Mouse (Mus musculus) right cerebral cortex, postnatal 10 days (tissue): ENCODE data around the gene Ripply3.
"Not testable (repeated sequence)": the region's sequence is repeated elsewhere in the genome, so short reads cannot be mapped to it uniquely, and the experiment has no call there.

Source experiments
- DNase-seq, 2 experiments: peaks; one replicate each; pipeline ENCODE4 v3.0.0; 2021; ENCODE audit warnings: low spot score in 2 of 2

Ripply3 gene

DNA sequence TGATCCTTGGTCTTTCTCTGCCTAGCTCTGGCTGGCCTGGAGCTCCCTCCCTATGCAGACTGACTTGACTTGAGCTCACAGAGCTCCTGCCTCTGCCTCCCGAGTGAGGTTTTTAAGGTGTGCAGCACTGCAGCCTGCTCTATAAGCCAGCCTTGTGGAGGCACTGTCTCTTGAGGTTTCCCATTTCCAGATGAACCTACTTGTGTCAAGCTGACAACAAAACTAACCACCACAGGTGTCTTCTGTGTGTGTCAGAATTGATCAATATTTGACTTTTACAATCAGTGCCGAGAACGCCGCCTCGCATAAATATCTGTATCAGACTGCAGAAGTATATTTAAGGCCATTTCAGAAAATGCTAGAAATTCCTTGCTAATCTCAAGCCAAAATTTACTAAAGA, 13.6 kb upstream of the Ripply3 start:
- no peak for DNase-seq

DNA sequence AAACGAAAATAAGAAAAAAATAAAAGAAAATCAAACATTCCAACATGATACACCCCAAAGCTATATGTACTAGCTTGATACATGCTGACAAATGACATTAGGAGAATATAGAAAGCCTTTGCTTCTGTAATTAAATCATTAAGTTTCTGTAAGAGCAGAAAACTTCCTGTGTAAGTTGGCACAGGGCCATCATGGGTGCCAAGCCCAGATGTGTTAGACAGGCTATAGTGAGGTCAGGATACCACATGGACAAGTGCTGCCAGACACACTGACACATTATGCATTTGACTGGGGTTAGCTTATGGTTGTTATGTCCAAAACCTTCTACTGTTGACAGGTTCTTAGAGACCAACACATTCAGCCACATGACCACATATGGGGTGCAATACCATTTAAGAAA, 13.0 kb upstream of the Ripply3 start:
- no peak for DNase-seq

DNA sequence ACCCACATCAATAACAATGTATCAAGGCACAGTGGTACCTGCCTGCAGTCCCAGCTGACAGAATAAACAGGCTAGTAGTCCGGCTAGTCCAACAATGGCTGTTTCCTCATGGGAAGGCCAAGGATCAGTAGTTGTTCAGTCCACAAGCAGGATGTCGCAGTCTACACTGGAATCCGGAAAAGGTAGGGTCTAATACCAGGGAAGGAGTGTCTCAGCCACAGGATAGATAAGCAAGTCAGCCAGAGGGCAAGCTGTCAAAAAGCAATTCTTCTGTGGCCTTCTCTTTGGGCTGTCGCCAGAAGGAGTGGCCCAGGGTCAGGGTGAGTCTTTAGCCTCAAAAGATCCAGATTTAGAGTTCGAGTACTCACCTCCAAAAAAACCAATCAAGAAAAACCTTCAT, 10.5 kb upstream of the Ripply3 start:
- no peak for DNase-seq

DNA sequence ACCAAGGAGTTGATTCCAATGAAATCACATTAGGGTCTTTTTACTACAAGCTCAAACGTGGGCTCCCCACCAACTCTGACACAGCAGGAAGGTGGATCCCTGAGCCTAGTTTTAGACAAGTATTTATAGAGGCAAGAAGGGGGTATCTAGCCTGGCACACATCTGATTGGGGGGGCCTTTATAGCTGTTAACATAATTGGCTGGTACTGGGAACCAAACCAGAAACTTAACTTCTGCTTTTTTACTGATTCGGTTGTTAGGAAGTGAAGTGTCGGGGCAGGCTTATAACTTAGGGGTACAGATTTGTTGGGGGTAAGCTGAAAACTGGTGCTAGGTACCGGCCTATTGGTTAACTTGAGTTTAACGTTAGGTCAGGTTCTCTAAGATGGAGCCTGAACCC, 8.0 kb upstream of the Ripply3 start:
- DNase-seq: no peak

DNA sequence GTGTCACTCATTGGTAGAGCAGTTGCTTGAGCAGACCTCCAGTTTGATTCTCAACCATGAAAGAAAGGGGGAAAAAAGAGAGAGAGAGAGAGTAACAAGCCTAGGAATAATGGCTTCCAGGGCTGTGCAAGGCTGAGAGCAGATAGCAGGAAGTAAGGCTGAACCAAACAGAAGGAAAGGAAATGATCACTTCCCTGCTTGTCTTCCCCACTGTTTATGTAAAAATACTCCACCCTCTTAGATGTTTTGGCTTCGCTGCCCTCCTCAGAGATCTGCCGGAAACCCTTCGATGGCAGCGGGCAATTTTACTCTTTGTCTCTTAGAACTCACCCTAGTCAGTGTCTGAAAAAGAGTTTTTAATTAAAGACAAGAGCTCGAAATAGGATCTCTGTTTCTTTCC, 4.5 kb upstream of the Ripply3 start:
- DNase-seq: no peak

DNA sequence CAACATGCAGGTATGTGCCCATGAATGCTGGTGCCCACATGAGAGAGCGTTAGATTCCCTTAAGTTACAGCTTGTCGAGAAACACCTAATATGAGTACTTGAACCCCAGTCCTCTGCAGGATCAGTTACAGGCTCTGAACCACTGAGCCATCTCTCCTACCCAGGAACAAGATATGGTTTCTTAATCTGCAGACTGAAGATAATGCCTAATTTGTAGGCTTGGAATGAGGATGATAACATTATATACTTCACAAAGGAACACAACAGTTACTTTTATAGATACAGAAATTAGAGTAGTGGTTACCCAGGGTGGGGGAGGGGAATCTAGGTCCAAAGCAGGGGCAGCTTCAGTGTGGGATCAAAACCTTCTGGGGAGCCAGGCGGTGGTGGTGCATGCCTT, 2.2 kb upstream of the Ripply3 start:
- DNase-seq: no peak

DNA sequence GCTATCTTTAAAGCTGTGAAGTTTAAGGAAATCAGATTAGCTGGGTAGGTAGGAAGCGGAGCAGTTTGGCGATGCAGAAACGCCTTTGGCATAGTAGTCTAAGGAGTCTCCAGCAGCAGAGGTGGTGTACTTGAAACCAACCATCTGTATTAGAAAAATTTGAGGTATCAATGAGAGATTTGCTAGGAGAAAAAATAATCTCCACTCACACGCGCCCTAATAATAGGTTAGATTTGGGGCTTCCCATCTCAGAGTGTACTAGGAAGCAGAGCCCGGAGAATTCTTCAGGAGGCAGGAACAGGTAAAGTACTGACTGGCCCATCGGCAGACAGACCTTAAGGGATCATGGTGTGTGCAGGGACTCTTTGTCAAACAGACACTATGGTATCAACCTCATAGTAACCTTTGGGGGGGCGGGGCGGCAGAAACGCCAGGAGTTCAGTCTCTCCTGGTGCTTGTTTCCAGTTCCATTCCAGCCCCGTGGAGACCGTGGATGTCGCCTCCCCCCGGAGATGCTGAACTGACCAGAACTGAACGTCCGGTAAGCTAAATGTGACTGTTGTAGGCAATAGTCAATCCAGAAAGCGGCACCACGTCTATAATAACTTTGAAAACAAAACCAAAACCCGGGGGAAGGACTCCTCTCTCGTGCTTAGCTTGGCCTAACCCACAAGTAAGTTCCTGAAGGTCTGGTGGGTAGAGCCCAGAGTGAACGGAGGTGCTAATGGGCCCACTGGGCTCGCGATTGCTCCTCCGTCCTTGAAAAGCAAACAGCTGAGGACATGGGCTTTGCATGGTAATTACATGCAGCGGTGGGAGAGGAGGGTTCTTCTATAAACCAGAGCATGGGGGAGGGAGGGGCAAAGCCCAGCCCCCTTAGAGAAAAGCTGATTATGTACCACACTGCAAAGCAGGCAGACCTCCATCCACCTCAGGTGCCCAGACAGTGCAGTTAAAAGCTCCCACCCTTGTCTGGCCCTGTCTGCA, 954 bp downstream of the Ripply3 start:
- no peak for DNase-seq

DNA sequence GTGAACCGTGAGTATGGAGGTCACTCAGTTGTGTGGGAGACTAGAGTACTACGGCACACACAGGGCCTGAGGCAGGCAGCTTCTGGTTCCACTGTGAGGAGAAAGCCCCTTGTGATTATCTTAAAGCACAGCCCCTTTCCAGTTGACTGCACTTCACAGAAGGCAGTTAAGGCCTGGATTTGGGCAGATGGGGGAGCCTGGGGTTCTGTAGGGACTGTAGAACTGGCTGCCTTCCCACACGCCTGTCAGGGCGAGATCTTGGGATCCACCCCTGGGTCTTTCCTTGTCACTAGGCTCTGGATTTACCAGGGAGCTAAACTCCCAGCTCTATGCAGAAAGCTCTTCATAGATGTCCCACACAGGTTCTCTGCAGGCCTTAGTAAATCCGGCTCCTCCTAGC, 2.2 kb downstream of the Ripply3 start:
- DNase-seq: no peak

DNA sequence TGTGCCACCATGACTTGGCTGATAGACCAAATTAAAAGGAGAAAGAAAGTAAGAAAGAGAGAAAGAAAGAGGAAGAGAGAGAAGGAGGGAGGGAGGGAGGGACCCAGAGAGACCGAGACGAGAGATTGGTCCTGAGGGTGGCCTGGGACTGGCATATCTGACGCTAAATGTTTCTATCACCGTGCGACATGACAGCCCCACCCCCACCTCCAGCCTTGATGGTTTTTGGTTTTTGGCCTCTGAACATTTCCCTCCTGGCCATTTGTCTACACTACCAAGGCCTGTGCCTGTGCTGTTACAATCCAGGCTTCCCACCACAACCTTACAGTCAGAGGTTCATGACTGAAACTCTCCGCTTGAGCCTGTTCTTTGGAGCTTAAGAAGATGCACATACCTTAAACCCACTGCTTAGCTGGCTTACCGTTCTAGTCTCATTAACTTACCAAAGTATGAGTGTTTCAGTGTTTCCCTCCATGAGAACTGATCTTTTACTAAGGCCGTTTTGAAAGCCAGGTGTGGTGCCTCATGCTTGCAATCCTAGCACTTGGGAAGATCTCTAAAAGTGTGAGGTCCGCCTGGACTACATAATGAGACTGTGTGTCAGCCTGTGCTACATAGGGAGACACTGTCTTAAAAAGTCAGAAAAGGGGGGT, 3.1 kb downstream of the Ripply3 start:
- DNase-seq: no peak

DNA sequence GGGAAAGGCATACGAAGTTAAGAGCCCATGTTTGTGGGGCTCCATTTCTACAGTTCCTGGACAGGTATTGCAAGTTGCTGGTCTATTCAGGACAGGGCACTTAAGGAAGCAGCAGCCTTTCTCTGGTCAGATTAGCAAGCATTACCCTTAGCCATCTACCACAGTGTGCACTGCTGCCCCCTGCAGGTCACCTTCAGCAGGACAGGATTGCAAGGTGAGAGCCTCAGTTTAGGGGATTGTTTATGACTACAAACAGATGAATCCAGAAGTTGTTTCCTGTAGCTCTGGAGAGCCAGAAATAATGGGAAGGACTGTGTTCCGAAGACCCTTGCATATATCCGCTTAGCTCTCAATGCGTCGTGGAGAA, 3.6 kb downstream of the Ripply3 start:
- peak in 1 of 2 experiments; percentile 39 for DNase-seq

DNA sequence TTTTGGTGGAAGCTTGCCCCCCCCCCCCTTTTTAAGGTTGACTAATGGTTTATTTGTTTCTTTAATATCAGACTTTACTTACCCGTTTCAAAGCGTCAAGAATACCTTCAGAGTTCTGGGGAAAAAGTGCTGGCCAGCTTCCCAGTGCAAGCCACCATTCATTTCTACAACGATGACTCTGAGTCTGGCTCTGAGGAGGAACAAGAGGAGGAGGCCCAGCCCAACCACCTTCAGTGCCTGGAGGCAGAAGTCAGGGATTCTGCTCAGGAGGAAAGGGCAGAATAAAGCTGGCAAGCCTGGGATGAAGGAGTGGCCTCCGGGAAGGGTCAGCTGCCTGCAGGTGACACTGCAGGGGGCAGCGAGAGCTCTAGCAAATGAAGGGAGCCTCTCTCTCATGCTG, 7.4 kb downstream of the Ripply3 start:
- no peak for DNase-seq

DNA sequence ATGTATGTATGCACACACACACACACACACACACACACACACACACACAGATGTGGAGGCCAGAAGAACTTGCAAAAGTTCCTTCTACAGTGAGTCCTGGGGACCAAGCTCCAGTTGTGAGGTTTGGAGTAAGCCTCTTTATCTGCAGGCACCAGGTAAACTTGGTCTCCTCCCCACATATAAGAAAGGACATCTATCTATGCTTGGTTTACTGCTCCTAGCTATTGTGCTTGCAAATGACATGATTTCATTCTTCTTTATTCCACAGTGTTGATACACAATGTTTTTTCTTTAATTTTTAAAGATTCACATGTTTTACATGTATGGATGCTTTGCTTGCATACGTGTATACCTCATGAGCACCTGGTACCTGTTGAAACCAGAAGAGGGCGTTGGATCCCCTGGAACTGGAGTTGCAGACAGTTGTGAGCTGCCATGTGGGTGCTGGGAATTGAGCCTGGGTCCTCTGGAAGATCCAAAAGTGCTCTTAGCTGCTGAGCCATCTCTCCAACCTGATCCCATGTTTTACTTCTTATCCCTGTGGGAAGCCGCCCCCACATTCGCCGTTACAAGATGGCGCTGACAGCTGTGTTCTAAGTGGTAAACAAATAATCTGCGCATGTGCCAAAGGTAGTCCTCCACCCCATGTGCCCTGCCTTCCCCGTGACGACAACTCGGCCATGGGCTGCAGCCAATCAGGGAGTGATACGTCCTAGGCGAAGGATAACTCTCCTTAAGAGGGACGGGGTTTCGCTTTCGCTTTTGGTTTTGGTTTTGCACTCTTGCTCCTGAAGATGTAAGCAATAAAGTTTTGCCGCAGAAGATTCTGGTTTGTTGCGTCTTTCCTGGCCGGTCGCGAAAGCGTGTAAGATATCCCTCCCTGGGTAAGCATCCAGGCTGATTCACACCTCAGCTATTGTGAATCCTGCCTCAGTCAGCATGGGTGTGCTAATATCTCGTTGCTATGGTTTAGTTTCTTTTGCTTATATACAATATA, 11.2 kb downstream of the Ripply3 start:
- not testable (repeated sequence) for DNase-seq

DNA sequence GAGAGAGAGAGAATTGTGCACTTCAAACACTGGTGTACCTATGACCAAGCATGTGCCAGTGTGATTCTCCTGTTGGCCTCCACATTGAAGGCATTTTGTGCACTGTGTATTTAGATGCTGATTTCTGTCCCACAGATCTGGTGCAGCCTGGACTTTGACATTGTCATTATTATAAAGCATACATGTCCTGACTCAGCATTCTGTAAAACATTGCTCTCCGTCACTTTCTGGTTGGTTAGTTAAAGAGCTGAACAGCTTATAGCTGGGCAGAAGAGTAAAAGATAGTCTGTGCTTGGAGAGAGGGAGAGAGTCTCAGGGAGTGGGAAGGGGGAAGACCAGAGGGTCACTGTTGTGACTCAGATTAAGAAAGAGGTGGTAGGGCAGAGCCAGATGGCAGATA, 17.5 kb downstream of the Ripply3 start:
- DNase-seq: no peak

DNA sequence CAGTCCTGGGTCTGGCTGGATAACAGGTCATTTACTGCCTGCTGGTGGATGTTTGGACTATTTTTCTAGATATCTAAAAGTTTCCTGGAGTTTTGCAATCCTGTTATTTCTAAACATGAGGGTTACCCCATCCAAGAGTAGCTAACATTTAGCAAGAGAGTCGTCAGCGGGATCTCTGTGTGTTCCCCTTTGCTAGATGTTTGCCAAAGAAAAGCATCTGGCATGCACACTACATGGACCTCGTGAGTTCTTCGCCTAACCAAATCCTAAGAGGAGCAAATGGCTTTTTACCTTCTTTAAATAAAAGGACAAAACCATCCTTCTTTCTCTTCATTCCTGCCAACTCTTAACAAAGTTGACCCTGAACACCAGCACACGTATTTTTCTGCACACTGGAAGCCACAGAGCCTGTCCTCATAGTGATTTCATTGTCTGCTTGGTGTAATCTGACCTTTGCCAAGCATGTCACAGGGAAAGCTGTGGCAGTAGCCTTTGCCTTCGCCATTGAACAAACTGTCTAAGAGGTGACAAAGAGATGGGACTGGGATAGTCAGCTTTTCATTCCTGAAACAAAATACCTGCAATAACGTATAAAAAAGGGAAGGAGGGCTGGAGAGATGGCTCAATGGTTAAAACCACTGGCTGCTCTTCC, 19.0 kb downstream of the Ripply3 start:
- DNase-seq: no peak

DNA sequence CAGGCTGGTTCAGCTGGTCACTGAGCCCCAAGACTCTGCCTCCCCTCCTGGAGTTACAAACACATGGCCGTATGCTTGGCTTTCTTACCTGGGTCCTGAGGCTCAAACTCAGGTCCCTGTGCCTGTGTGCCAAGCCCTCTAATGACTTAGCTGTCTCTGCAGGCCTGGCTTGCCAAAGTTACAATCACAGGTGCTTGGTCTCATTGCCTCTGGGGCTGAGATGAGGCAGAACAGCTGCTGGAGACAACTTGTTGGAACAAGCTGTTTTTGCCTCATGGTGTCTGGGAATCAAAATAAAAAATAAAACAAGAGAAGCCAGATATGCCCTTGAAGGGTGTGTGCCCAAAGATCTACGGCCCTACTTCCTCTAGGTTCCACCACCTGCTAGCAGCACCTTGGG, 20.6 kb downstream of the Ripply3 start:
- no peak for DNase-seq

DNA sequence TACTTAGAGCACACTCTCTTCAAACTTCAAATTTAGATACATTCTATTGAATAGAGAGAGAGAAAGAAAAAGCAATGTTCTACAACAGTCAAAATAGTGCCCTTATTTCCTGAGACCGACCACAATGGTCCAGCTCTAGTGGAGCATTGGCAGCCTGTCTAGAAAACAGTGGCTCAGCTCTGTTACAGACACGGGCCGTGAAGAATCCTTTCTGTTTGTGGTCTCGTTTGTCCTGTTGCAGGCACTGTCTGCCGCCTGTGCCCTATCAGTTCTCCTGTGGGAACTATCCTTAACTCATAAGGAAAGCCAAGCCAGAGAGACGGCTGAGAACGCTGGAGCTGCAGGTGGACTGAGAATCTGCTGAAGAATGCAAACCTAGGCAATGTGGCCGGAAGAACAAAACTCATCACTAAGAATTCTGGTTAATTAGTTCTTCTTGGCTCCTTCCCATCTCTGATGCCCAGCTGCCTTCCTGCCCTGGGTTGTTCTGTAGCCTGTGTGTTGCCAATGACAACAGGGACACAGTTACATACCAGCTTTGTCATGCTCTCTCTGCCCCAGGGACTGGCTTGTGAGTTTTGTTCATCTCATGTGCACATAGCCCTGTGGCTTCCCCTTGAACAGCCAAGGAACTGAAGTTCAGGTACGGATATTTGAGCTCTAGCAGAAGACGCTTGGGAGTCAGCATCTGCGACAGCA, 21.5 kb downstream of the Ripply3 start:
- DNase-seq: no peak

DNA sequence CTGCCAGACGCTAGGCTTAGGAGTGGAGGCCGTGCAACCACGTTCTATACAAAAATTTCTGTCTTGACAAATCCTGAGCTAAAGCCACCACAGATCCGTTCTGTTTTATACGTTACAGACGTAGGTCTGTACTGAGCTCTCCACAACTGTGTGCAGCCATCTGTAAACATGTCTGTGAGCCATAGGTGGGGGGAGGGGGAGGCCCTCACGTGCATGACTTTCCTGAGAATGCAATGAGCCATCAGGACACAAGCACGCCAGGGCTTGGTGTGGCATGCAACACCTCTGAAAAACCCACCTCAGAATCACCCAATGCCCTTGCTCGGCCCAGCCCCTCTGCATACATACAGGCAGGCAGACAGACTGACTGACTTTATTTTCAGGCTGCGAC, 22.1 kb downstream of the Ripply3 start:
- DNase-seq: no peak

DNA sequence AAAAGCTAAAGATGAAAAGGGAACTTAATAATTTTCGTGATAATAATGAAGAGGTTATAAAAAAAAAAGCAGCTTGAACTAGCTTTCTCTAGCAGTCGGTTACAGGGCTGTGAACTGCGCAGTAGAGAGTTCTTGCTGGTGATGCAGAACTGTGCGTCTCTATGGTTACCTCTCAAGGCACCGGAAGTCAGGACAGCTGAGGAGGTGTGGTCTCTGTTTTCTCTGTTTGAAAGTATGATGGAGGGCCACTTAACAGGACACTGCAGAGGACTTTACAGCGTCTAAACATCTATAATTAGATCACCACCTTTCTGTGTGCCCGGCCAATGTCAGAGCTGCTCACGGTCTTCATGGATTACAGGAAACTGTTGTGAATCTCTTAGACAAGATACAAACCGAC, 26.2 kb downstream of the Ripply3 start:
- DNase-seq: peak; percentile 46 to 56

DNA sequence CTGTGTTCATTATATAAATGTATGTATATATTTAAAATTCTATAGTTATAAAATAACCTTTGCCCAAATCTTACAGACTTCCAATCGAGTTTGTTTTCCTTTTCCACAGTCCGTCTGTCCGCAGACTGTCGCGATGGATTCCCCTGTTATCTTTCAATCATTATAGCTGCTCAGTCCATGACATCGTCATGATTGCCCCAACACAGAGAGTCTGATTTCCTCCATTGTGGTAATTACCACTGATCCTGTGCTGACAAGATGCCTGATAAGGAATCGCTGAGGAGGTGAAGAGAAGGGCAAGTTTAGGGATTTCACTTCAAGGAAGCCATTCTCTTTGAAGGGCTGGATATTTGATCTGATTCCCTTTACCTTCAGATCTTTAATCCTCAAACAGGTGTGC, 27.8 kb downstream of the Ripply3 start:
- no peak for DNase-seq

DNA sequence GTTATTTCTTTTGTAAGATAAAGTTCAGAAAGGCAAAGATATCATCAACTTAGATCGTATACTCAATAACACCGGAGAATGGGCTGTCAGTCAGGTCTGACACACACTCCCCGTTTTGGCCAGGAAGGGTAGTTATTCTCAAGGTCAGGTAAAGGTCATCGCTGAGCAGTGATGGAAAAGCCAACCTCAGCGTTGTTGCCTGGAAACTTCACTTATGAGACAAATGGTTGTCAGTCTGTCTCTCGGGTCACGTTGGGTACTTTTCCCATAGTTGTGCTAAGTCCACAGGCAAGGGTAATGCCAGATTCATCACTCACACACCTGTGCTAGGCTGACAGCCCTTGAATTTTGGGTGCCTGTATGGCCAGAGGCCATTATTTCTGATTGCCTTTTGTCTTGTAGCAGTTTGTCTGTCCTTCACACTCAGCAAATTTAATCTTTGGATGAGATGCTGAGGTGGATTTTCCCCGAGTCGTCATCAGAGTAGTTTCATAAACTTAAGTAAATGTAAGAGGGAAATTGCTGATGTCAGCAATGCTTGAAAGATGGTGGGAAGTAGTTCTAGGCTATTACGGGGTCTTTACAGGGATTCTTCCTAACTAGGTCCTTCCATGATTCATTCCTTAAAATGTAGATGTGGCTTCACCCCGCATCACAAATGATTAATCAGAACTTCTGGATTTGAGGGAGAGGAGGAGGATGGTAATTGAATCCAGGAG, 28.7 kb downstream of the Ripply3 start:
- no peak for DNase-seq
